Mouse (Mus musculus) forebrain, embryonic 11.5 days (tissue): ENCODE results near the gene Tmem223. TPM values are rescaled to one million over a fixed set of nuclear protein-coding genes. Genes with fewer than 3 reads are reported as not detected.

Experiments used
- ATAC-seq: fragments of 200-750 bp; cut with Nextera tagmentation; replicated peaks from 2 replicates; pipeline ENCODE4 v1.8.0; 2017; ENCODE audit warnings: moderate TSS enrichment; ENCODE audit not compliant: low FRiP score
- DNase-seq: peaks from one replicate; pipeline ENCODE4 v3.0.0-alpha.2; 2017; ENCODE audit warnings: low spot score
- H3K27ac ChIP-seq: fragments of 300-500 bp; sonication (generic); 2 replicates; pipeline ENCODE4 v1.5.1; 2014; ENCODE audit warnings: low read depth, low read length
- H3K27me3 ChIP-seq: fragments of 300-500 bp; sonication (generic); 2 replicates; pipeline ENCODE4 v1.6.1; 2014; ENCODE audit warnings: mild to moderate bottlenecking, low read length, mixed read lengths; ENCODE audit not compliant: control insufficient read depth, insufficient read depth
- H3K36me3 ChIP-seq: fragments of 300-500 bp; sonication (generic); 2 replicates; pipeline ENCODE4 v1.6.1; 2014; ENCODE audit warnings: mild to moderate bottlenecking, low read length, moderate library complexity, mixed read lengths; ENCODE audit not compliant: control insufficient read depth, insufficient read depth
- H3K4me1 ChIP-seq: fragments of 300-500 bp; sonication (generic); replicated peaks from 2 replicates; pipeline ENCODE4 v1.6.1; 2014; ENCODE audit warnings: low read length, mixed read lengths; ENCODE audit not compliant: control insufficient read depth, insufficient read depth
- H3K4me2 ChIP-seq: fragments of 300-500 bp; sonication (generic); 2 replicates; pipeline ENCODE4 v1.6.1; 2014; ENCODE audit warnings: low read depth, mild to moderate bottlenecking, low read length, moderate library complexity, mixed read lengths; ENCODE audit not compliant: severe bottlenecking
- H3K4me3 ChIP-seq: fragments of 300-500 bp; sonication (generic); 2 replicates; pipeline ENCODE4 v1.5.1; 2014; ENCODE audit warnings: low read depth, low read length
- H3K9ac ChIP-seq: fragments of 300-500 bp; sonication (generic); 2 replicates; pipeline ENCODE4 v1.6.1; 2014; ENCODE audit warnings: low read length
- H3K9me3 ChIP-seq: fragments of 300-500 bp; sonication (generic); 2 replicates; pipeline ENCODE4 v1.6.1; 2016; ENCODE audit warnings: low read length, mixed read lengths; ENCODE audit not compliant: control insufficient read depth
- WGBS: fragments of 180-500 bp; shearing (Covaris S2); extraction: QIAGEN DNeasy Blood & Tissue Kit; methylation state at CpG from one replicate; pipeline ENCODE4 v1.1.7; 2014; 5-methylcytosine and 5-hydroxymethylcytosine counted together
- polyA plus RNA-seq: library from polyadenylated mRNA; unstranded; fragments of >200 nt; fragmentation: Nextera tagmentation; extraction: Ambion mirVana; gene quantifications from 2 replicates; pipeline ENCODE4 v1.2.1, GENCODE M21; 2014

Gene Tmem223
- polyA plus RNA-seq, 1 experiment from 2014 or later, result 182 TPM

DNA sequence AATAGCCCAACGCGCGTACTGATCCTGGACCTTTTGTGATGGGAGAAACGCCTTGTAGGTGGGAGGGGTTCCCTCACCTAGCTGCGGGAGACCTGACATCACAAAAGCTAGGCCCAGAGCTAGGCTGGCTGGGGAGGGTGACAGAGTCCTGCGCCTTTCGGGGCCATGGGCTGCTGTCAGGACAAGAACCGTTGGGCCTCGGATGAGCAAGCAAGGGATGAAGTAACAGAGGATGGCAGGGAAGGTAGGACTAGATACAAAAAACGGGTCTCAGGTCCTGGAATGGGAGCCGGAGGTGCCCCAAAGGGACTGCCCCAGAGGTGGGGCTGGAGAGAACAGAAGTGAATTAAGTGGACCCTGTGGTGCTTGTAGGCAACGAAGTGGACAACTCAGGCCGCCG is 30.2 kb upstream of the Tmem223 start, which contains the start of gene 1700092M07Rik:
Gene 1700092M07Rik (plus strand): TSS at position 116 of the 400 bp plus-strand sequence.
- peaks cover 8% of the 10 kb centered on the region for H3K36me3 ChIP-seq
- ATAC-seq, result no peak

DNA sequence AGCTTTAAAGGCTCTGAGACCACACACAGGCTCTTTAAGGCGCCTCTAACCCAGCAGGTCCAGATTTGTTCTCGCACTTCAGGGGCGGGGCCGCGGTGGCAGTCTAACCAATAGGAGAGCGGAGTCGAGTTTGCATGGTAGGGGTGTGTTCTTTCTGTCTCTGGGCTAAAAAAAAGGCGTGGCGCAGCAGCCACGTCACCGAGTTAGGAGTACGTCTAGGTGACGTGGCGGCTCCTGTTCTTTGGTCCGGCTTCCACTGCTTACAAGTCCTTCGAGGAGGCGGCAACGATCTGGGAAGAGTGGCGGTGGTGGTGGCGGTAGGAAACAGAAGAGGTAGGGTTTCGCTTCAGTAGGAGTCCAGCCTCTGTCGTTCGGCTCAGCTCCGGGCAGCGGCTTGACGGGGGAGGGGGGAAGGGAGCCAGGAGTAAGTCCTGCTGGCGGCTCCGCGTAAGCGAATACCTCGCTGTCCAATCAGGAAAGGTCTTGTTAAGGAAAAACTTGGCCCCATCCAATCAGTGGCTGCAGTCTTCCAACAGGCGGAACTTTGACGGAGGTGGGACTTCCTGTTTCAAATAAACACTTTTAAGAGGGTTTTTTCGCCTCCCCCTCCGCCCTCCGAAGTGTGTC is 29.4 kb upstream of the Tmem223 start, which contains the start of gene Stx5a:
Gene Stx5a (plus strand): TSS at position 171 of the 627 bp plus-strand sequence.
- H3K36me3 ChIP-seq, result peaks cover 8% of the 10 kb centered on the region

More for the DNA sequence above, 30.2 kb upstream of the Tmem223 start, which contains the start of gene 1700092M07Rik:
- H3K27ac ChIP-seq, result peak within 1 kb of the TSS; percentile 87
- 70% methylated on average over 14 of the region's 14 CpGs for WGBS
- H3K4me1 ChIP-seq, result peaks cover 12% of the 10 kb centered on the region
- H3K9me3 ChIP-seq, result no peaks in the 10 kb centered on the region
- H3K4me3 ChIP-seq, result peak within 1 kb of the TSS; percentile 67
- H3K9ac ChIP-seq, result peak within 1 kb of the TSS; percentile 62
- peak; percentile 53 for DNase-seq
- no peaks in the 10 kb centered on the region for H3K27me3 ChIP-seq
- H3K4me2 ChIP-seq, result peak within 1 kb of the TSS; percentile 79; the same call in 1 of the 2 replicates

DNA sequence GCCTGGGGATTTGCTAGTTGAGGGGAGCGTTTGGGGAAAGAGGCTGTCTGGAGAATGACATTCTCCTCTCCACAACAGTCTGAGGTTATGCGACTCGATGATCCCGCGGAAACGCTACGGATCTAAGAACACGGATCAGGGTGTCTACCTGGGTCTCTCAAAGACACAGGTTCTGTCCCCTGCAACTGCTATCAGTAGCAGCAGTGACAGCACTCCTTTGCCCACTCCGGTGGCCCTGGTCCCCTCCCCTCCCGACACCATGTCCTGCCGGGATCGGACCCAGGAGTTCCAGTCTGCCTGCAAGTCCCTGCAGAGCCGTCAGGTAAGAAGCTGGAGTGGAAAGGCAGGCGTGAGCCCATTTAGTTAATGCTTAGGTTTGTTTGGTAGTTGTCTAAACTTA is 28.6 kb upstream of the Tmem223 start:
- ATAC-seq (no peak), DNase-seq (peak; percentile 55)
- H3K27ac ChIP-seq, result no peak overlapping the region
- H3K9ac ChIP-seq, result peak overlapping the region; percentile 62
- H3K27me3 ChIP-seq, result no peaks in the 10 kb centered on the region
- WGBS, result 25% methylated on average over 14 of the region's 14 CpGs
- H3K4me1 ChIP-seq, result peaks cover 12% of the 10 kb centered on the region
- H3K36me3 ChIP-seq, result peaks cover 8% of the 10 kb centered on the region
- H3K4me2 ChIP-seq, result peak overlapping the region; percentile 79
- no peaks in the 10 kb centered on the region for H3K9me3 ChIP-seq
- H3K4me3 ChIP-seq, result peak overlapping the region; percentile 67

More for the DNA sequence above, 29.4 kb upstream of the Tmem223 start, which contains the start of gene Stx5a:
- Histone ChIP-seq H3K4me2 (peak within 1 kb of the TSS; percentile 79), H3K9me3 (no peaks in the 10 kb centered on the region), H3K27me3 (no peaks in the 10 kb centered on the region), H3K4me3 (peak within 1 kb of the TSS; percentile 67), H3K9ac (peak within 1 kb of the TSS; percentile 62), H3K4me1 (peaks cover 12% of the 10 kb centered on the region), H3K27ac (peak within 1 kb of the TSS; percentile 87)
- ATAC-seq (peak; percentile 98), DNase-seq (peak; percentile 96)
- WGBS, result under 1% methylated on average over 36 of the region's 36 CpGs

DNA sequence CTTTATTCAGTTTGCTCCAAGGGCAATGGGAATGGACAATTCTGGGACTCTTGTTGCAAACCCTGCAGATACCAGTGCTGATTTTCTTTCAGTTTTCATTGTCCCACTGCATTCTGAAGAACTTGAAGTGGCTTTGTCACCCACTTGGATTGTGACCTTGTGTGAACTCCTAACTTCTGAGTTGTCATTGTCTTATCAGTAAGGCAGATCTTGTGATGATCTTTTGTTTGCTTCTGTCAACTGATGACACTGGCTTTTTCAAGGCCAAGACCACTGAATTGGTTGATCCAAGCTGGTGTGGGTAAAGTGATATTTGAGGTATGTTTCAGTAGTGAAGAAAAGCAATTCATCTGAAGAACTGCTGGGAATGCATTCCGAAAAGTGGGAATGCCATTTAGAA is 25.4 kb upstream of the Tmem223 start:
- H3K36me3 ChIP-seq, result peaks cover 7% of the 10 kb centered on the region; the same call in 1 of the 2 replicates
- no peaks in the 10 kb centered on the region for H3K9me3 ChIP-seq
- no peak overlapping the region for H3K4me2 ChIP-seq
- peaks cover 12% of the 10 kb centered on the region for H3K4me1 ChIP-seq
- H3K27ac ChIP-seq, result no peak overlapping the region
- DNase-seq (no peak), ATAC-seq (no peak)
- no peak overlapping the region for H3K4me3 ChIP-seq
- no peak overlapping the region for H3K9ac ChIP-seq
- no peaks in the 10 kb centered on the region for H3K27me3 ChIP-seq
- WGBS, result 92% methylated on average over 1 of the region's 1 CpGs

DNA sequence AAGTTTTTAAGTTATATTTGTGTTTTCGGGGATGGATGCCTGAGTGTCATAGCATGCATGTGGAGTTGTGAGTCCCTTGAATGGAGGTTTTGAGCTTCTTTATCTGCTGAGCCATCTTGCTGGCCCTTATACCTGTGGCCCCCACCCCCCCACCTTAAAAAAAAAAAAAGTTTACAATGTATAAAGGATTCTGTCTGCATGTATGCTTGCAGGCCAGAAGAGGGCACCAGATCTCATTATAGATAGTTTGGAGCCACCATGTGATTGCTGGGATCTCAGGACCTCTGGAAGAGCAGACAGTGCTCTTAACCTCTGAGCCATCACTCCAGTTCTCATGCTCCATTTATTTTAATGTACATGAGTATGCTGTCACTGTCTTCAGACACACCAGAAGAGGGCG is 23.4 kb upstream of the Tmem223 start:
- no peak overlapping the region for H3K9ac ChIP-seq
- H3K4me3 ChIP-seq, result no peak overlapping the region
- H3K4me1 ChIP-seq, result peaks cover 3% of the 10 kb centered on the region; the same call in 1 of the 2 replicates
- no peak overlapping the region for H3K4me2 ChIP-seq
- DNase-seq (no peak), ATAC-seq (no peak)
- H3K36me3 ChIP-seq, result peaks cover 7% of the 10 kb centered on the region; the same call in 1 of the 2 replicates
- H3K27ac ChIP-seq, result no peak overlapping the region
- WGBS, result 79% methylated on average over 2 of the region's 2 CpGs
- H3K9me3 ChIP-seq, result no peaks in the 10 kb centered on the region
- H3K27me3 ChIP-seq, result no peaks in the 10 kb centered on the region

DNA sequence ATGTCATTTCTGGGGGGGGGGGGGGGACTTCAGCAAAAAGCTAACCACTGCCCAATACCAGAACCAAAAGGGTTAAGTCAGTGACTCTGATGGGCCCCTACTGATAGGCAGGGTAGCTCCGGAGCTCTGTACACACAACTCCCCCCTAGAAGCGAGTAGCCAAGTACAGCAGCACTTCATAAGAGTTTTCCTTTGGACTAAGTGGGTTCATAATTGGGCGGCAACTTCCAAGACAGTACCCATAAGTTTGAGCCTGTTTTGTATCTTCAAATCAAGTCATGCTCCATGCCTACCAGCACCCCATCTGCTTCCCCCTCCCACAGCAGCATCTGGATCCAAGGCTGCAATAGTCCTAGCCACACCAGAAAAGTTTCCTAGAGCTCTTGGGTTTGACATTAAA is 15.1 kb upstream of the Tmem223 start:
- Histone ChIP-seq H3K27ac (no peak overlapping the region), H3K27me3 (no peaks in the 10 kb centered on the region), H3K4me2 (no peak overlapping the region), H3K36me3 (peaks cover 3% of the 10 kb centered on the region; the same call in 1 of the 2 replicates), H3K9me3 (no peaks in the 10 kb centered on the region), H3K4me3 (no peak overlapping the region), H3K9ac (no peak overlapping the region), H3K4me1 (peaks cover 3% of the 10 kb centered on the region; the same call in 1 of the 2 replicates)
- no peak for ATAC-seq
- WGBS, result 80% methylated on average over 3 of the region's 3 CpGs
- no peak for DNase-seq

DNA sequence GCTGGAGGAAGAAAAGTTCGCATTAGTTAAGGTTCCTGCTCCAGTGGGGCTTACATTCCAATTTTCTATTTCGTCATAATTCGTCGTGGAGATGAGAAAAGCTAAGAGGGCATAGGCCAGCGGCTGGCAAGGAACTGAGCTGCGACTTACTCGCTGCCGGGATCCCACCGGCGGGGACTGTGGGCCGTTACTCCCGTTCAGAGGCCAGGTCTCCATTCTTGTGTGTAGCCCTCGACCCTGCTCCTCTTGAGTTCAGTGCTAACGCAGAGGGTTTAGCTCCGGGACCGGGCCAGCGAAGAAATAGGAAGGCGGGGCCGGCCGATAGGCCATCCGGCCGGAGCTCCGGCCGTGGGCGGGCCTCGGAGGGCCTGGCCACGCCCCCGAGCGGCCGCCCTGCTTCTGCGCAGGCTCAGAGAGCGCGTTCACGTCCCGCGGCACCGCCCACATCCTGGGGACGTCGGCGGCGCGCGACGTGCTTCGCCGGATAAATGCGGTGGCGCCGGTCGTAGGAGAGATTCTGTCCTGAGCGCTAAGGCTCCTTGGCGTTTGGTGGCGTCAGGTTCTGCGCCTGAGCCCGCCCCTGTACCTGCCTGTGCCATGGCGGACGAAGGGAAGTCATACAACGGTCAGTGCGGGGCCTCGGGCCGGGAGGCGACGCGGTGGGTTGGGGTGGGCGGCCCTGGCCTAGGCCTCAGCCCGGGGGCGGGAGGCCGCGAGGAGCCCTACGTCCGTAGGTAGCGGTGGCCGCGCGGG is 14.0 kb upstream of the Tmem223 start, which contains the start of gene Nxf1:
Gene Nxf1 (plus strand): TSS at position 439 of the 753 bp plus-strand sequence.
- peak; percentile 94 for ATAC-seq
- peak; percentile 96 for DNase-seq
- Histone ChIP-seq H3K27ac (peak within 1 kb of the TSS; percentile 63), H3K4me3 (peak within 1 kb of the TSS; percentile 95), H3K36me3 (peaks cover 3% of the 10 kb centered on the region; the same call in 1 of the 2 replicates), H3K27me3 (no peaks in the 10 kb centered on the region), H3K9ac (peak within 1 kb of the TSS; percentile 90), H3K4me2 (peak within 1 kb of the TSS; percentile 76), H3K4me1 (peaks cover 3% of the 10 kb centered on the region; the same call in 1 of the 2 replicates), H3K9me3 (no peaks in the 10 kb centered on the region)
- WGBS, result under 1% methylated on average over 74 of the region's 75 CpGs

DNA sequence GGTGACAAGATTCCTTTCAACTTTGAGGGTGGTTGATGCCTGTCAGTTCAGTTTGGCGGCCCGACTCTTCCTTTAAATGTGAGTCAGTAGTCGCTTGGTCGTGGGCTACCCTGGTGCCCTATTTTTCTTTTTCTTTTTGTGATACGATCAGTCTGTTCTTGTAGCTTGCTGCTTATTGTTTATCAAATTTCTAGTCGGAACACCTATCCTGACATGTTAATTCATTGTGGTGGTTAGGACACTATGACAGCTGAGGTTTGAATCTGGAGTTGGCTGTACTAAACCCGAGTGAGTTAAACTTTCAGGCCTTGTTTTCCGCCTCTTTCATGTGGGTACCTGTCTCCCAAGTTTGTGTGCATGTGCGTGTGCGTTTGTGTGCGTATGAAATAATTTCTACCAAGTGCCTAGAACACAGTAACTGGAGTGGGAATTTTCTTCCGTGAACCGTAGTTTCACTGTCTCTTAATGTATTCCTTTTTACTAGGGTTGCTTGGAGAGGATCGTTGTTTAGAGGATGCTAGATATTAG is 13.3 kb upstream of the Tmem223 start:
- Histone ChIP-seq H3K27ac (no peak overlapping the region), H3K4me3 (peak overlapping the region; percentile 95), H3K27me3 (no peaks in the 10 kb centered on the region), H3K9ac (peak overlapping the region; percentile 90), H3K36me3 (peaks cover 3% of the 10 kb centered on the region; the same call in 1 of the 2 replicates), H3K4me2 (peak overlapping the region; percentile 76), H3K9me3 (no peaks in the 10 kb centered on the region), H3K4me1 (peaks cover 3% of the 10 kb centered on the region; the same call in 1 of the 2 replicates)
- ATAC-seq (no peak), DNase-seq (no peak)
- WGBS, result 9% methylated on average over 14 of the region's 14 CpGs
